Mouse (Mus musculus) mouse trophoblast stem cell (cell line): ENCODE results near the gene Xxylt1.

Experiments used
- in situ Hi-C, 2 experiments: fragments of 300-500 bp; cut with MseI, MboI; formaldehyde crosslinking; loops; 2 replicates in 1 of 2; 3 replicates in 1 of 2; pipeline ENCODE4 v1.15.1; 2025

Gene Xxylt1

GRCm38 (mm10) chr16:30992568-30992967 is 88.7 kb downstream of the Xxylt1 start:
- in situ Hi-C loops = no loop called here

GRCm38 (mm10) chr16:30990661-30991060 is 90.6 kb downstream of the Xxylt1 start:
- in situ Hi-C loops = no loop called here

- in situ Hi-C loops = no loop called here
Observed at GRCm38 (mm10) chr16:30988225-30988624, 93.0 kb downstream of the Xxylt1 start.

- in situ Hi-C loops = no loop called here
Observed at GRCm38 (mm10) chr16:30987684-30988083, 93.5 kb downstream of the Xxylt1 start.

GRCm38 (mm10) chr16:30984826-30985545 is 96.2 kb downstream of the Xxylt1 start:
- in situ Hi-C loops = no loop called here

GRCm38 (mm10) chr16:30984101-30984500 is 97.1 kb downstream of the Xxylt1 start:
- in situ Hi-C loops = no loop called here

- in situ Hi-C loops = no loop called here
Observed at GRCm38 (mm10) chr16:30983699-30984098, 97.5 kb downstream of the Xxylt1 start.

GRCm38 (mm10) chr16:30983281-30983680 is 98.0 kb downstream of the Xxylt1 start:
- in situ Hi-C loops = no loop called here

- in situ Hi-C loops = no loop called here
Observed at GRCm38 (mm10) chr16:30981345-30981744, 99.9 kb downstream of the Xxylt1 start.

GRCm38 (mm10) chr16:30979905-30980304 is 101.3 kb downstream of the Xxylt1 start:
- in situ Hi-C loops = loop anchor here in 1 of 2 experiments (10.0 kb wide), 1 partner anchor 385 kb away; the partner anchor contains the start of gene Fam43a

GRCm38 (mm10) chr16:30977728-30978127 is 103.5 kb downstream of the Xxylt1 start:
- in situ Hi-C loops = loop anchor here in 1 of 2 experiments (10.0 kb wide), 1 partner anchor 383 kb away; the partner anchor contains the start of gene Fam43a

GRCm38 (mm10) chr16:30977186-30977585 is 104.0 kb downstream of the Xxylt1 start:
- in situ Hi-C loops = loop anchor here in 1 of 2 experiments (10.0 kb wide), 1 partner anchor 382 kb away; the partner anchor contains the start of gene Fam43a

GRCm38 (mm10) chr16:30974549-30974948 is 106.7 kb downstream of the Xxylt1 start:
- in situ Hi-C loops = loop anchor here in 1 of 2 experiments (10.0 kb wide), 1 partner anchor 380 kb away; the partner anchor contains the start of gene Fam43a

- in situ Hi-C loops = loop anchor here in 1 of 2 experiments (10.0 kb wide), 1 partner anchor 379 kb away; the partner anchor contains the start of gene Fam43a
Observed at GRCm38 (mm10) chr16:30973416-30973815, 107.8 kb downstream of the Xxylt1 start.

GRCm38 (mm10) chr16:30971950-30972541 is 109.2 kb downstream of the Xxylt1 start:
- in situ Hi-C loops = loop anchor here in 1 of 2 experiments (10.0 kb wide), 1 partner anchor 377 kb away; the partner anchor contains the start of gene Fam43a

- in situ Hi-C loops = loop anchor here in 1 of 2 experiments (10.0 kb wide), 1 partner anchor 375 kb away; the partner anchor contains the start of gene Fam43a
Observed at GRCm38 (mm10) chr16:30969266-30970064, 111.8 kb downstream of the Xxylt1 start.

- in situ Hi-C loops = no loop called here
Observed at GRCm38 (mm10) chr16:30968402-30969151, 112.7 kb downstream of the Xxylt1 start.

GRCm38 (mm10) chr16:30966684-30967083 is 114.5 kb downstream of the Xxylt1 start:
- in situ Hi-C loops = no loop called here

GRCm38 (mm10) chr16:30964891-30965290 is 116.3 kb downstream of the Xxylt1 start:
- in situ Hi-C loops = no loop called here

- in situ Hi-C loops = no loop called here
Observed at GRCm38 (mm10) chr16:30964411-30964810, 116.8 kb downstream of the Xxylt1 start.

- in situ Hi-C loops = no loop called here
Observed at GRCm38 (mm10) chr16:30962515-30962914, 118.7 kb downstream of the Xxylt1 start.
